8 mouse cellular contexts compared by ENCODE assay signal in the genomic region with DNA sequence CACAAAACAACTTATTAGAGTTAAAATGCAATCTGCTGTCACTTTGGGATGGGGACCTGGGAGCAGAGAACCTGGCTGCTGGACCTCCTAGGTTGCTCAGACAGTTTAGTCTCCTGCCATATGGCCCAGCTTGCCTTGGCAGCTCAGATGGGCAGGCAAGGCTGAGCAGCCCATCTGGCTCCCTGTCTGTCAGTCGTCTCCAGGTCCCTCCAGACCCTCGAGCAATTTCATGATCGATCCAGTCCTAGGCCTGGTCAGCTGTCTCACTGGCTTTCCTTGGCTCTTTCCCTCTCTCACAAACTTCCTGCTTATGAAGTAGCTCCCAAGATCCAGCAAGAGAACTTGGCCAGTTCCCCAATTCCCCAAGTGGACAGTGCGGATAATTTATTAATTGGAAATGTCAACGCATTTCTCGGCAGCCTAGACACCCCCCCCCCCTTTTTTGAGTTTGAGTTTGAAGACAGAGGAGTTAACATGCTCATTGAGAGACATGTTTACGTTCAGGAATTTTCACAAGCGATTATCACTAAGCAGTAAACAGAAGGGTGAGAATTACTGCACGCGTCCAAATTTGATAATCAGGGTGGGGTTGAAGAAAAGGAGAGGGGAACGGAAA. TPM values are rescaled to one million over a fixed set of nuclear protein-coding genes. Genes with fewer than 3 reads are reported as not detected.
DNase-seq lines count a peak whose midpoint lies in the region; ATAC-seq and TF ChIP-seq lines count a peak whose summit lies in the region.

No protein-coding gene starts in this region.

- DNase-seq in lung, adult 2 months: no peak
- no peak for DNase-seq in lung, postnatal 25 days (ENCODE audit: low spot score)
- DNase-seq in cerebellum, postnatal 14 days: peak; percentile 53 to 78
- no peak for DNase-seq in thymus, postnatal 14 days
- no peak for DNase-seq in layer of hippocampus, adult 9-11 months
- no peak for DNase-seq in right cerebral cortex, postnatal 14 days

- no peak overlapping the region for H3K27ac ChIP-seq in hindbrain, embryonic 16.5 days (ENCODE audit: low read depth, low read length)

- peaks cover 20% of the 10 kb centered on the region for H3K27me3 ChIP-seq in hindbrain, embryonic 16.5 days (replicated peaks; ENCODE audit: control insufficient read depth, insufficient read depth, low read length)
- no peaks in the 10 kb centered on the region for H3K27me3 ChIP-seq in myocyte (ENCODE audit: control insufficient read depth, insufficient read depth, insufficient read length)

- no peak for TF ChIP-seq CTCF in lung, adult 2 months (IDR thresholded peaks at IDR 0.05; ENCODE audit: insufficient read depth, low read length)

- no peaks in the 10 kb centered on the region; the same call in 1 of the 2 replicates for H3K4me1 ChIP-seq in lung, adult 2 months (ENCODE audit: control insufficient read depth, insufficient read depth, low read length)
- peaks cover 15% of the 10 kb centered on the region for H3K4me1 ChIP-seq in hindbrain, embryonic 16.5 days (ENCODE audit: control insufficient read depth, insufficient read depth, low read depth, low read length)

- peak overlapping the region; percentile 38 for H3ac ChIP-seq in myocyte (ENCODE audit: control insufficient read depth, insufficient read length)

- TF ChIP-seq POLR2A in lung, adult 2 months (IDR thresholded peaks at IDR 0.05; ENCODE audit: borderline replicate concordance, extremely low read depth, low read depth, low read length): no peak
- TF ChIP-seq POLR2A in myocyte (IDR thresholded peaks at IDR 0.05; ENCODE audit: insufficient read length, low read depth): no peak

- peak overlapping the region; percentile 60; the same call in 1 of the 2 replicates for H3K9ac ChIP-seq in hindbrain, embryonic 16.5 days (ENCODE audit: low read depth, low read length)

- no peaks in the 10 kb centered on the region for H3K79me2 ChIP-seq in myocyte (ENCODE audit: control insufficient read depth, insufficient read depth)

- 9% methylated on average over 11 of the region's 11 CpGs for WGBS in lung, adult 2 months
- 2% methylated on average over 11 of the region's 11 CpGs for WGBS in hindbrain, embryonic 16.5 days

- H3K9me3 ChIP-seq in hindbrain, embryonic 16.5 days (ENCODE audit: control insufficient read depth, low read length): no peaks in the 10 kb centered on the region

- H3K36me3 ChIP-seq in hindbrain, embryonic 16.5 days (ENCODE audit: control insufficient read depth, insufficient read depth, low read length): no peaks in the 10 kb centered on the region
- H3K36me3 ChIP-seq in myocyte (ENCODE audit: control insufficient read depth, insufficient read depth): no peaks in the 10 kb centered on the region

- peak; percentile 18; the same call in 1 of the 2 replicates for ATAC-seq in hindbrain, embryonic 16.5 days

- H3K4me2 ChIP-seq in hindbrain, embryonic 16.5 days (ENCODE audit: low read length): peak overlapping the region; percentile 97
- peak overlapping the region; percentile 93 for H3K4me2 ChIP-seq in myocyte (ENCODE audit: low read depth)

- peak overlapping the region; percentile 0 for H3K4me3 ChIP-seq in lung, adult 2 months (replicated peaks; ENCODE audit: extremely low read depth, low read depth, low read length)
- peak overlapping the region; percentile 61 for H3K4me3 ChIP-seq in hindbrain, embryonic 16.5 days (ENCODE audit: low read length)
- peak overlapping the region; percentile 27 for H3K4me3 ChIP-seq in myocyte

TF ChIP-seq in myocyte, 11 proteins besides CTCF, POLR2A, EP300 and RAD21:
- TF ChIP-seq USF1 (IDR thresholded peaks at IDR 0.05; ENCODE audit: low read depth) (no peak), MAX (IDR thresholded peaks at IDR 0.05; ENCODE audit: low read depth) (no peak), MYOG (IDR thresholded peaks at IDR 0.05; ENCODE audit: control insufficient read depth in 1 of 3, insufficient read depth in 1 of 3, insufficient read length in 2 of 3, low read depth in 2 of 3) (no peak), REST (IDR thresholded peaks at IDR 0.05; ENCODE audit: insufficient read depth, insufficient read length) (no peak), TCF12 (IDR thresholded peaks at IDR 0.05; ENCODE audit: insufficient read depth, poor library complexity, severe bottlenecking) (no peak), E2F4 (IDR thresholded peaks at IDR 0.05; ENCODE audit: insufficient read depth) (no peak), MYOD1 (IDR thresholded peaks at IDR 0.05; ENCODE audit: control insufficient read depth in 1 of 3, insufficient read length in 2 of 3, low read depth in 2 of 3) (no peak), TCF3 (IDR thresholded peaks at IDR 0.05; ENCODE audit: insufficient read length, low read depth) (no peak), POLR2AphosphoS2 (IDR thresholded peaks at IDR 0.05; ENCODE audit: insufficient read length, low read depth) (no peak), SRF (IDR thresholded peaks at IDR 0.05; ENCODE audit: control insufficient read depth, insufficient read length, low read depth) (no peak), CEBPB (IDR thresholded peaks at IDR 0.05; ENCODE audit: insufficient read depth, poor library complexity, severe bottlenecking) (no peak)

RNA-seq across cellular contexts. Expression of gene Cdc20b, which starts 0.5 kb away (rescaled TPM):
- 0.27 and 0.54 TPM in 2 replicates for polyA plus RNA-seq in lung, adult 2 months (2012; rRNA removed)
- 0.56 and 0.86 TPM in 2 replicates for polyA plus RNA-seq in hindbrain, embryonic 16.5 days (2015; fragmentation: Nextera tagmentation; extraction: Ambion mirVana)
- not detected for polyA plus RNA-seq in myocyte (2012; fragmentation: generic; extraction: Trizol)

RNA-seq across cellular contexts. Expression of gene Gpx8, which starts 11.8 kb away (rescaled TPM):
- 6.8 and 10.6 TPM in 2 replicates for polyA plus RNA-seq in lung, adult 2 months (2012; rRNA removed)
- 60.3 and 64.8 TPM in 2 replicates for polyA plus RNA-seq in hindbrain, embryonic 16.5 days (2015; fragmentation: Nextera tagmentation; extraction: Ambion mirVana)
- 68.8 TPM for polyA plus RNA-seq in myocyte (2012; fragmentation: generic; extraction: Trizol)

RNA-seq across cellular contexts. Expression of gene Mcidas, which starts 40.7 kb away (rescaled TPM):
- polyA plus RNA-seq in lung, adult 2 months (2012; rRNA removed): 0.47 and 0.66 TPM in 2 replicates
- 0.55 and 0.62 TPM in 2 replicates for polyA plus RNA-seq in hindbrain, embryonic 16.5 days (2015; fragmentation: Nextera tagmentation; extraction: Ambion mirVana)
- polyA plus RNA-seq in myocyte (2012; fragmentation: generic; extraction: Trizol): not detected

RNA-seq across cellular contexts. Expression of gene Ccno, which starts 46.8 kb away (rescaled TPM):
- 5.9 and 8.4 TPM in 2 replicates for polyA plus RNA-seq in lung, adult 2 months (2012; rRNA removed)
- polyA plus RNA-seq in hindbrain, embryonic 16.5 days (2015; fragmentation: Nextera tagmentation; extraction: Ambion mirVana): 0.98 and 1.2 TPM in 2 replicates
- polyA plus RNA-seq in myocyte (2012; fragmentation: generic; extraction: Trizol): 1.4 TPM

Comparison
In these comparisons a context has a peak if more than half of its experiments do, and no peak if none do; other contexts are left out.
1. DNase-seq: peak in cerebellum, postnatal 14 days (2 of 2); none in lung, adult 2 months (single experiment), lung, postnatal 25 days (single experiment), thymus, postnatal 14 days (single experiment), layer of hippocampus, adult 9-11 months (single experiment) and right cerebral cortex, postnatal 14 days (single experiment).
2. H3K4me3 ChIP-seq: peak in every context shown above with its lines; median percentile 61 in hindbrain, embryonic 16.5 days; 27 in myocyte; 0 in lung, adult 2 months.